Mouse (Mus musculus): ENCODE results near the gene Gm28047. TPM values are rescaled to one million over a fixed set of nuclear protein-coding genes. Genes with fewer than 3 reads are reported as not detected.

The Gm28047 gene
- polyA plus RNA-seq, 2 experiments, result not detected

GRCm38 (mm10) chr15:102500479-102500878, 124.4 kb downstream of the Gm28047 start:
- Histone ChIP-seq H3K27ac (no peak overlapping the region), H3K9me3 (ENCODE audit: control insufficient read depth, low read length) (no peaks in the 10 kb centered on the region), H3K4me3 (ENCODE audit: insufficient read depth in 1 of 2, low read depth in 2 of 2, low read length in 2 of 2) (no peak overlapping the region), H3K27me3 (ENCODE audit: control insufficient read depth, insufficient read depth, low read length) (no peaks in the 10 kb centered on the region), H3K9ac (replicated peaks) (no peak overlapping the region), H3K4me2 (ENCODE audit: low read depth) (no peak overlapping the region), H3K36me3 (replicated peaks; ENCODE audit: control insufficient read depth, insufficient read depth, low read depth) (peaks cover 72% of the 10 kb centered on the region), H3K4me1 (replicated peaks; ENCODE audit: control insufficient read depth in 2 of 2, insufficient read depth in 2 of 2, low read length in 1 of 2) (no peaks in the 10 kb centered on the region; a peak in 1 of 4 replicates)
- TF ChIP-seq CTCF (IDR thresholded peaks at IDR 0.05; ENCODE audit: low read depth) (no peak), EP300 (IDR thresholded peaks at IDR 0.05; ENCODE audit: low read depth) (no peak)
- ATAC-seq (ENCODE audit: insufficient read depth) (no peak), DNase-seq (ENCODE audit: low read depth in 3 of 3, low spot score in 3 of 3) (no peak)
- 80% methylated on average over 5 of the region's 5 CpGs for WGBS (ENCODE audit: insufficient replicate concordance)

- Histone ChIP-seq H3K4me3 (ENCODE audit: insufficient read depth in 1 of 2, low read depth in 2 of 2, low read length in 2 of 2) (no peak overlapping the region), H3K9ac (replicated peaks) (no peak overlapping the region), H3K4me2 (ENCODE audit: low read depth) (no peak overlapping the region), H3K27ac (no peak overlapping the region), H3K36me3 (replicated peaks; ENCODE audit: control insufficient read depth, insufficient read depth, low read depth) (peaks cover 78% of the 10 kb centered on the region), H3K27me3 (ENCODE audit: control insufficient read depth, insufficient read depth, low read length) (no peaks in the 10 kb centered on the region), H3K9me3 (ENCODE audit: control insufficient read depth, low read length) (no peaks in the 10 kb centered on the region), H3K4me1 (replicated peaks; ENCODE audit: control insufficient read depth in 2 of 2, insufficient read depth in 2 of 2, low read length in 1 of 2) (no peaks in the 10 kb centered on the region; a peak in 1 of 4 replicates)
- ATAC-seq (ENCODE audit: insufficient read depth), result no peak
- 87% methylated on average over 6 of the region's 6 CpGs for WGBS (ENCODE audit: insufficient replicate concordance)
- DNase-seq (ENCODE audit: low read depth in 3 of 3, low spot score in 3 of 3), result no peak
- TF ChIP-seq EP300 (IDR thresholded peaks at IDR 0.05; ENCODE audit: low read depth) (no peak), CTCF (IDR thresholded peaks at IDR 0.05; ENCODE audit: low read depth) (no peak)
Observed at GRCm38 (mm10) chr15:102499851-102500250, 125.0 kb downstream of the Gm28047 start.

DNA sequence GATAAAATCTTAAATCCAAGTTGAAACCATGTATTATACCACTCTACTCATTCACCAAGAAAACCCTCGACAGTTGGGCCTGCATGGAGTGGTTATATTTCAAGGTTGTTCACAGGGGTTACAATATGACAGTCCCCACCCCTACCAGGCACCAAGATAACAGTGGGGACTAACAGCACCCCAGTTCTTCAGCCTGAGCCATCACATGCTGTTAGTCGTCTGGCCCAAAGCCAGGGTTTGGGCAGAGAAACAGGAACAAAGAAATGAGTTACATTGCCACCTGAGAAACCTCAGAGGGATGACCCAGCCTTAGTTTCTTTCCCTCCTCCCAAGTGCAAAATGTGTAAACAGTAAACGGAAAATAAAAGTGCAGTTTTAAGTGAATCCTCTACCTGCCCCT, 125.5 kb downstream of the Gm28047 start:
- Histone ChIP-seq H3K4me3 (ENCODE audit: insufficient read depth in 1 of 2, low read depth in 2 of 2, low read length in 2 of 2) (no peak overlapping the region), H3K4me2 (ENCODE audit: low read depth) (no peak overlapping the region), H3K9me3 (ENCODE audit: control insufficient read depth, low read length) (no peaks in the 10 kb centered on the region), H3K27ac (no peak overlapping the region), H3K36me3 (replicated peaks; ENCODE audit: control insufficient read depth, insufficient read depth, low read depth) (peaks cover 82% of the 10 kb centered on the region), H3K4me1 (replicated peaks; ENCODE audit: control insufficient read depth in 2 of 2, insufficient read depth in 2 of 2, low read length in 1 of 2) (no peaks in the 10 kb centered on the region; a peak in 1 of 4 replicates), H3K9ac (replicated peaks) (no peak overlapping the region), H3K27me3 (ENCODE audit: control insufficient read depth, insufficient read depth, low read length) (no peaks in the 10 kb centered on the region)
- WGBS (ENCODE audit: insufficient replicate concordance), result 64% methylated on average over 3 of the region's 3 CpGs
- no peak for DNase-seq (ENCODE audit: low read depth in 3 of 3, low spot score in 3 of 3)
- ATAC-seq (ENCODE audit: insufficient read depth), result no peak
- no peak for TF ChIP-seq CTCF (IDR thresholded peaks at IDR 0.05; ENCODE audit: low read depth)
- TF ChIP-seq EP300 (IDR thresholded peaks at IDR 0.05; ENCODE audit: low read depth), result no peak

DNA sequence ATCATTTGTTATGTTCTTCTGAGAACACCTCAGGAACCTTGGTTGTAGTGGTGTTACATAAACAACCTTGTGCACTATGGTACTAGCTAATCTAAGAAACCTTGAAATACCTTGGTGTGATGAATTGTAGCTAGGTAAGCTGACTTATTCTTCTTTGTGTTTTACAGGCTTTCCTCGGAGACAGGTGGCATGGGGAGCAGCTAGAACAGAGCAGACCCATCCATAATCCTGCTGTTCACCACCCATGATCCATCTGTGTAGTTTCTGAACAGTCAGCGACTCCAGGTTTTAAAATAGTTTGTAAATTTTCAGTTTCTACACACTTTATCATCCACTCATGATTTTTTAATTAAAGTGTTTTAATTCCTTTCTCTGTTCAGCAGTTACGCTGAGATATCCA, 126.5 kb downstream of the Gm28047 start:
- Histone ChIP-seq H3K27ac (no peak overlapping the region), H3K27me3 (ENCODE audit: control insufficient read depth, insufficient read depth, low read length) (no peaks in the 10 kb centered on the region), H3K4me1 (replicated peaks; ENCODE audit: control insufficient read depth in 2 of 2, insufficient read depth in 2 of 2, low read length in 1 of 2) (no peaks in the 10 kb centered on the region; a peak in 1 of 4 replicates), H3K4me3 (ENCODE audit: insufficient read depth in 1 of 2, low read depth in 2 of 2, low read length in 2 of 2) (no peak overlapping the region), H3K36me3 (replicated peaks; ENCODE audit: control insufficient read depth, insufficient read depth, low read depth) (peaks cover 86% of the 10 kb centered on the region), H3K4me2 (ENCODE audit: low read depth) (no peak overlapping the region), H3K9ac (replicated peaks) (no peak overlapping the region), H3K9me3 (ENCODE audit: control insufficient read depth, low read length) (no peaks in the 10 kb centered on the region)
- DNase-seq (ENCODE audit: low read depth in 3 of 3, low spot score in 3 of 3), result no peak
- TF ChIP-seq EP300 (IDR thresholded peaks at IDR 0.05; ENCODE audit: low read depth) (no peak), CTCF (IDR thresholded peaks at IDR 0.05; ENCODE audit: low read depth) (no peak)
- 91% methylated on average over 3 of the region's 3 CpGs for WGBS (ENCODE audit: insufficient replicate concordance)
- ATAC-seq (ENCODE audit: insufficient read depth), result no peak

DNA sequence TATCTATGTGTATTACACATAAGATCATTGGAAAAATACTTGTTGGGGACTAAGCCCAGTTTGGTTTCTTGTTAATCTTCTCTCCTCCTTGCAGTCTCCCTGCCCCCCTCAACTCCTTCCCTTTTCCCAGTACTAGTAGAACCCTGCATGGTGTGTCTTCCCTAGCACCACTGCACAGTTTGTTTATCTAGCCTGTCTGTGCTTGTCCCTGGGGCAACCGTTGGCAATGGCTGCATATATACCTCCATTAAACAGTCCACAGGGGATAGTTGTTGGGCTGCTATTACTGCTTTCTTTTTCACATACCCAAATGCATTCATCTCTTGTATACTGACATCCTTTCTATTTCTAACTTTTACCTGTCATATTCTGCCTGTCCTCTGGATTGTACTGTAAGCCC, 137.2 kb downstream of the Gm28047 start:
- H3K27ac ChIP-seq, result no peak overlapping the region
- no peak for DNase-seq (ENCODE audit: low read depth in 3 of 3, low spot score in 3 of 3)
- peaks cover 84% of the 10 kb centered on the region for H3K36me3 ChIP-seq (replicated peaks; ENCODE audit: control insufficient read depth, insufficient read depth, low read depth)
- H3K4me2 ChIP-seq (ENCODE audit: low read depth), result no peak overlapping the region
- no peak overlapping the region for H3K4me3 ChIP-seq (ENCODE audit: insufficient read depth in 1 of 2, low read depth in 2 of 2, low read length in 2 of 2)
- 61% methylated on average over 1 of the region's 1 CpGs for whole genome bisulfite sequencing (ENCODE audit: insufficient replicate concordance)
- no peaks in the 10 kb centered on the region for H3K9me3 ChIP-seq (ENCODE audit: control insufficient read depth, low read length)
- no peaks in the 10 kb centered on the region for H3K27me3 ChIP-seq (ENCODE audit: control insufficient read depth, insufficient read depth, low read length)
- H3K4me1 ChIP-seq (replicated peaks; ENCODE audit: control insufficient read depth in 2 of 2, insufficient read depth in 2 of 2, low read length in 1 of 2), result no peaks in the 10 kb centered on the region
- H3K9ac ChIP-seq (replicated peaks), result no peak overlapping the region
- no peak for ATAC-seq (ENCODE audit: insufficient read depth)
- no peak for TF ChIP-seq CTCF (IDR thresholded peaks at IDR 0.05; ENCODE audit: low read depth)
